Mouse (Mus musculus): ENCODE results near the gene Zc3h7b.

Zc3h7b gene

GRCm38 (mm10) chr15:81797861-81798260, 53.0 kb downstream of the Zc3h7b start:
- no peak for DNase-seq

GRCm38 (mm10) chr15:81798421-81798820, 53.6 kb downstream of the Zc3h7b start:
- no peak for DNase-seq

GRCm38 (mm10) chr15:81800391-81800790, 55.5 kb downstream of the Zc3h7b start:
- DNase-seq = no peak

- DNase-seq = peak; percentile 100
Measured at GRCm38 (mm10) chr15:81802001-81802890, 57.4 kb downstream of the Zc3h7b start, which contains the start of gene Tef. TSS of gene Tef (plus strand) at chr15:81802421.

- DNase-seq = peak; percentile 28
Measured at GRCm38 (mm10) chr15:81802941-81803351, 58.1 kb downstream of the Zc3h7b start.

GRCm38 (mm10) chr15:81803425-81803951, 58.6 kb downstream of the Zc3h7b start:
- no peak for DNase-seq

GRCm38 (mm10) chr15:81804172-81804571, 59.3 kb downstream of the Zc3h7b start:
- no peak for DNase-seq

GRCm38 (mm10) chr15:81804883-81805282, 60.0 kb downstream of the Zc3h7b start:
- no peak for DNase-seq

GRCm38 (mm10) chr15:81805624-81806023, 60.8 kb downstream of the Zc3h7b start:
- DNase-seq = no peak

- DNase-seq = no peak
Measured at GRCm38 (mm10) chr15:81806621-81807404, 62.0 kb downstream of the Zc3h7b start.

- no peak for DNase-seq
Measured at GRCm38 (mm10) chr15:81808799-81809198, 63.9 kb downstream of the Zc3h7b start.

- DNase-seq = no peak
Measured at GRCm38 (mm10) chr15:81809550-81809949, 64.7 kb downstream of the Zc3h7b start.

- DNase-seq = peak; percentile 64
Measured at GRCm38 (mm10) chr15:81810150-81810549, 65.3 kb downstream of the Zc3h7b start.

GRCm38 (mm10) chr15:81810671-81811598, 66.1 kb downstream of the Zc3h7b start:
- peak; percentile 98 for DNase-seq

GRCm38 (mm10) chr15:81811599-81811996, 66.7 kb downstream of the Zc3h7b start:
- no peak for DNase-seq

- DNase-seq = no peak
Measured at GRCm38 (mm10) chr15:81812287-81812686, 67.4 kb downstream of the Zc3h7b start.

GRCm38 (mm10) chr15:81812696-81813631, 68.1 kb downstream of the Zc3h7b start:
- DNase-seq = no peak

GRCm38 (mm10) chr15:81813986-81814705, 69.3 kb downstream of the Zc3h7b start:
- no peak for DNase-seq

- no peak for DNase-seq
Measured at GRCm38 (mm10) chr15:81814716-81815370, 70.0 kb downstream of the Zc3h7b start.

GRCm38 (mm10) chr15:81818404-81818803, 73.5 kb downstream of the Zc3h7b start:
- no peak for DNase-seq

Data from right cerebral cortex, postnatal 4 days (tissue).